Mouse (Mus musculus) hindbrain, embryonic 10.5 days (tissue): ENCODE results near the gene Tgif1. TPM values are rescaled to one million over a fixed set of nuclear protein-coding genes. Genes with fewer than 3 reads are reported as not detected.
"Not testable (repeated sequence)": the region's sequence is repeated elsewhere in the genome, so short reads cannot be mapped to it uniquely, and the experiment has no call there.

Source experiments
- DNase-seq: peaks from one replicate; pipeline ENCODE4 v3.0.0-alpha.2; 2017; ENCODE audit warnings: low spot score
- H3K27ac ChIP-seq: fragments of 300-500 bp; sonication (generic); 2 replicates; pipeline ENCODE4 v1.5.1; 2016; ENCODE audit warnings: mild to moderate bottlenecking, moderate library complexity
- H3K27me3 ChIP-seq: fragments of 300-500 bp; sonication (generic); 2 replicates; pipeline ENCODE4 v1.6.1; 2016; ENCODE audit warnings: mild to moderate bottlenecking; ENCODE audit not compliant: poor library complexity, insufficient read depth, severe bottlenecking
- H3K36me3 ChIP-seq: fragments of 300-500 bp; sonication (generic); 2 replicates; pipeline ENCODE4 v1.6.1; 2016; ENCODE audit warnings: mild to moderate bottlenecking, moderate library complexity
- H3K4me1 ChIP-seq: fragments of 300-500 bp; sonication (generic); replicated peaks from 2 replicates; pipeline ENCODE4 v1.6.1; 2016; ENCODE audit warnings: mild to moderate bottlenecking
- H3K4me3 ChIP-seq: fragments of 300-500 bp; sonication (generic); 2 replicates; pipeline ENCODE4 v1.5.1; 2016; ENCODE audit warnings: mild to moderate bottlenecking, moderate library complexity
- H3K9me3 ChIP-seq: fragments of 300-500 bp; sonication (generic); 2 replicates; pipeline ENCODE4 v1.6.1; 2016; ENCODE audit warnings: mild to moderate bottlenecking, moderate library complexity
- WGBS: fragments of 180-500 bp; shearing (Covaris S2); methylation state at CpG from one replicate; pipeline ENCODE4 v1.1.7; 2016; 5-methylcytosine and 5-hydroxymethylcytosine counted together
- polyA plus RNA-seq: library from polyadenylated mRNA; unstranded; fragments of >200 nt; fragmentation: Nextera tagmentation; extraction: Ambion mirVana; gene quantifications from 2 replicates; pipeline ENCODE4 v1.2.1, GENCODE M21; 2016

Gene Tgif1
- polyA plus RNA-seq, 1 experiment from 2014 or later, result 68.9 TPM

- no peak overlapping the region for H3K4me3 ChIP-seq
- peaks cover 13% of the 10 kb centered on the region for H3K27me3 ChIP-seq
- no peaks in the 10 kb centered on the region for H3K9me3 ChIP-seq
- H3K27ac ChIP-seq, result no peak overlapping the region
- WGBS, result 76% methylated on average over 23 of the region's 23 CpGs
- peak; percentile 43 for DNase-seq
- H3K36me3 ChIP-seq, result no peaks in the 10 kb centered on the region
- peaks cover 16% of the 10 kb centered on the region for H3K4me1 ChIP-seq
Measured at GRCm38 (mm10) chr17:70829943-70830715, 23.2 kb downstream of the Tgif1 start.

GRCm38 (mm10) chr17:70829217-70829616, 24.1 kb downstream of the Tgif1 start:
- Histone ChIP-seq H3K9me3 (no peaks in the 10 kb centered on the region), H3K4me1 (peaks cover 6% of the 10 kb centered on the region; the same call in 1 of the 2 replicates), H3K4me3 (no peak overlapping the region), H3K27ac (no peak overlapping the region), H3K27me3 (peaks cover 13% of the 10 kb centered on the region), H3K36me3 (no peaks in the 10 kb centered on the region)
- 86% methylated on average over 6 of the region's 6 CpGs for WGBS
- DNase-seq, result no peak

DNA sequence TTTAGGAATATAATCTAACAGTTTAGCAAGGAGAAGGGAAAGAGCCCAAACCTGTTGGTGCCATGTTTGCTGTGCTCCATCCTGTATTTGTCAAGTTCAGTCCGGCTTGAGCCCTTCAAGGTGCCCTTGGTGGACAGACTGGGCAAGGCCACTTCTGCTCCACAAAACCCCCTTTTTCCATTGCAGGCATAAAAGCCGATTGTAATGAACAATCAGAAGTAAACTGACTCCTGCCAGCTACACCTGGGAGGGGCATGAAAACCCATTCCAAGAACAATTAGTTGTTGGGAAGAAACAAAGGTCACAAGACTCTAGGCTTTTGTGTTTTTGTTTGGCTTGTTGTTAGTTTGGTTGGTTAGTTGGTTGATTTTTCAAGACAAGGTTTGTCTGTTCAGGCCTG, 24.8 kb downstream of the Tgif1 start:
- no peak overlapping the region for H3K27ac ChIP-seq
- no peak for DNase-seq
- H3K4me3 ChIP-seq, result no peak overlapping the region
- 83% methylated on average over 2 of the region's 2 CpGs for WGBS
- no peaks in the 10 kb centered on the region for H3K9me3 ChIP-seq
- peaks cover 14% of the 10 kb centered on the region for H3K27me3 ChIP-seq
- no peaks in the 10 kb centered on the region for H3K36me3 ChIP-seq
- H3K4me1 ChIP-seq, result peaks cover 6% of the 10 kb centered on the region; the same call in 1 of the 2 replicates

- H3K4me3 ChIP-seq, result no peak overlapping the region
- no peak for DNase-seq
- H3K27me3 ChIP-seq, result peaks cover 11% of the 10 kb centered on the region
- no peaks in the 10 kb centered on the region for H3K36me3 ChIP-seq
- 74% methylated on average over 4 of the region's 4 CpGs for WGBS
- no peaks in the 10 kb centered on the region for H3K9me3 ChIP-seq
- no peak overlapping the region for H3K27ac ChIP-seq
- H3K4me1 ChIP-seq, result peaks cover 6% of the 10 kb centered on the region; the same call in 1 of the 2 replicates
Measured at GRCm38 (mm10) chr17:70828180-70828528, 25.2 kb downstream of the Tgif1 start.

GRCm38 (mm10) chr17:70827463-70828179, 25.7 kb downstream of the Tgif1 start:
- not testable (repeated sequence) for H3K9me3 ChIP-seq, H3K4me3 ChIP-seq, H3K27ac ChIP-seq, H3K4me1 ChIP-seq, H3K27me3 ChIP-seq, DNase-seq, H3K36me3 ChIP-seq
- 88% methylated on average over 11 of the region's 11 CpGs for WGBS

GRCm38 (mm10) chr17:70826227-70826626, 27.1 kb downstream of the Tgif1 start:
- peaks cover 6% of the 10 kb centered on the region; the same call in 1 of the 2 replicates for H3K4me1 ChIP-seq
- no peaks in the 10 kb centered on the region for H3K36me3 ChIP-seq
- H3K27me3 ChIP-seq, result peaks cover 3% of the 10 kb centered on the region; the same call in 1 of the 2 replicates
- H3K27ac ChIP-seq, result no peak overlapping the region
- WGBS, result 85% methylated on average over 12 of the region's 12 CpGs
- H3K4me3 ChIP-seq, result no peak overlapping the region
- H3K9me3 ChIP-seq, result no peaks in the 10 kb centered on the region
- DNase-seq, result no peak

DNA sequence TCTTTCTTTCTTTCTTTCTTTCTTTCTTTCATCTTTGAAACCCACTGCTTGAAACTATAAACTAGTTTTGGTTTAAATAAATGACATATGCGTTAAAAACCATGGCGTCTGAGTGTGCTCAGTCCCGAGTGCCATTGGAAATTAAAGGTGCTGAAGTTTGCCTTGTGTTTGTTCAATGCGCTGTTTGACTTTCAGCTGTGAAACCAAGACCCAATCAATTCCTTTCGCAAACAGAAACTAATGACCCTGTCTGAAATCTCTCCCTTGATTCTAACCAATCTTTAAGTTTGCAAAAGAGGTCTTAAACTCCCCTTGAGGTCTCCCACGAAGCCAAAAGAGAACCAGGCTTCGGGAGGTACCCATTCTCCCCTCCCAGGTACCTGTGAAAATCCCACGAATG, 30.3 kb downstream of the Tgif1 start:
- Histone ChIP-seq H3K9me3 (no peaks in the 10 kb centered on the region), H3K36me3 (no peaks in the 10 kb centered on the region), H3K4me3 (no peak overlapping the region), H3K4me1 (peaks cover 4% of the 10 kb centered on the region), H3K27me3 (peaks cover 27% of the 10 kb centered on the region), H3K27ac (no peak overlapping the region)
- WGBS, result 89% methylated on average over 8 of the region's 8 CpGs
- DNase-seq, result no peak

GRCm38 (mm10) chr17:70817862-70818451, 35.4 kb downstream of the Tgif1 start:
- Histone ChIP-seq H3K4me1 (peaks cover 22% of the 10 kb centered on the region), H3K4me3 (peak overlapping the region; percentile 63), H3K27me3 (peaks cover 47% of the 10 kb centered on the region), H3K27ac (peak overlapping the region; percentile 79), H3K9me3 (no peaks in the 10 kb centered on the region), H3K36me3 (no peaks in the 10 kb centered on the region)
- peak; percentile 65 for DNase-seq
- 2% methylated on average over 51 of the region's 51 CpGs for WGBS

- peaks cover 22% of the 10 kb centered on the region for H3K4me1 ChIP-seq
- H3K27ac ChIP-seq, result no peak overlapping the region
- no peaks in the 10 kb centered on the region for H3K36me3 ChIP-seq
- DNase-seq, result no peak
- no peak overlapping the region for H3K4me3 ChIP-seq
- H3K27me3 ChIP-seq, result peaks cover 41% of the 10 kb centered on the region
- no peaks in the 10 kb centered on the region for H3K9me3 ChIP-seq
- WGBS, result 53% methylated on average over 8 of the region's 8 CpGs
Measured at GRCm38 (mm10) chr17:70815001-70815400, 38.3 kb downstream of the Tgif1 start.

- no peaks in the 10 kb centered on the region for H3K36me3 ChIP-seq
- H3K27me3 ChIP-seq, result peaks cover 12% of the 10 kb centered on the region; the same call in 1 of the 2 replicates
- H3K4me1 ChIP-seq, result peaks cover 23% of the 10 kb centered on the region
- H3K27ac ChIP-seq, result no peak overlapping the region
- no peaks in the 10 kb centered on the region for H3K9me3 ChIP-seq
- WGBS, result 86% methylated on average over 5 of the region's 5 CpGs
- no peak overlapping the region for H3K4me3 ChIP-seq
- DNase-seq, result no peak
Measured at GRCm38 (mm10) chr17:70810795-70811194, 42.6 kb downstream of the Tgif1 start.

DNA sequence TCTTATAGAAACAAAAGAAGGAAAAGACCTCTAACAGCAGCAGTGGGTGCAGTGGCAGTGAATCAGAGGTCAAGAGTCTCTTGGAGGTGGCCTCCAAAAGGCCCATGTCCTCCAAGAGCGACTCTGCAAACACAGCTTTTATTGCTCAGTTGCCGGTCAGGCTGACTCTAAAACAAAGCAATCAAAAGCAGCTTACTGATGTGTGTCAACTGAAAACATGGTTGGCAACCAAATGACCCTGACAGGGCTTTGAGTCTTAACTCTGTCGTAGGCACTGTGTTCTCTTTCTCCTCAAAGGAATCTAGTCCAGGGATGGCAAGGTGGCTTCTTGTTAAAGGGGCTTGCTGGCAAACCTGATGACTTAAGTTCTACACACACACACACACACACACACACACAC, 43.6 kb downstream of the Tgif1 start:
- H3K36me3 ChIP-seq, result no peaks in the 10 kb centered on the region
- no peaks in the 10 kb centered on the region for H3K9me3 ChIP-seq
- peaks cover 14% of the 10 kb centered on the region for H3K4me1 ChIP-seq
- H3K27ac ChIP-seq, result no peak overlapping the region
- 28% methylated on average over 3 of the region's 3 CpGs for WGBS
- no peak overlapping the region for H3K4me3 ChIP-seq
- DNase-seq, result no peak
- peaks cover 12% of the 10 kb centered on the region; the same call in 1 of the 2 replicates for H3K27me3 ChIP-seq

- WGBS, result 32% methylated on average over 14 of the region's 14 CpGs
Measured at GRCm38 (mm10) chr17:70808837-70809236, 44.5 kb downstream of the Tgif1 start.

DNA sequence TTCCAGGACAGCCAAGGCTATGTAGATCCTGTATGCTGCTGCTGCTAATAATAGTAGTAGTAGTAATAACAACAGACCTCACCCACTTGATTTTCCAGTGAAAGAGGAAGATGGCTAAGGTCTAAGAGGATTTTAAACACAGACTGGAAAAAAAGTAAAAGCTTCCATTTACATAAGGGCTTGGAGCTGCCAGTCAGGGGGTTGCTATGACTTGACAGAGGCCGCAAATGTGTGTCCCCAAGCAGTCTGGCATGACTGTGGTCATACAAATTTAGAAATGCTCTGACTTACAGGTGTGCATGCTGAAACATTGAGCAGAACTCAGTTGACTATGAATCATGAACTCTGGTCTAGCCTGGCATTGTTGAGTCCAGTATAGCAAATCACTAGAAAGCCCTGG, 45.5 kb downstream of the Tgif1 start:
- no peak overlapping the region for H3K4me3 ChIP-seq
- no peaks in the 10 kb centered on the region for H3K36me3 ChIP-seq
- no peaks in the 10 kb centered on the region for H3K9me3 ChIP-seq
- no peak for DNase-seq
- WGBS, result 93% methylated on average over 1 of the region's 1 CpGs
- H3K4me1 ChIP-seq, result peaks cover 14% of the 10 kb centered on the region
- peaks cover 12% of the 10 kb centered on the region; the same call in 1 of the 2 replicates for H3K27me3 ChIP-seq
- no peak overlapping the region for H3K27ac ChIP-seq

More at GRCm38 (mm10) chr17:70808837-70809236, 44.5 kb downstream of the Tgif1 start:
- Histone ChIP-seq H3K36me3 (no peaks in the 10 kb centered on the region), H3K4me1 (peaks cover 14% of the 10 kb centered on the region), H3K27me3 (peaks cover 12% of the 10 kb centered on the region; the same call in 1 of the 2 replicates), H3K4me3 (no peak overlapping the region; the same call in 1 of the 2 replicates), H3K9me3 (no peaks in the 10 kb centered on the region), H3K27ac (no peak overlapping the region)
- DNase-seq, result no peak
